Mouse (Mus musculus) midbrain, embryonic 15.5 days (tissue): ENCODE data around the gene Wdr19. TPM values are rescaled to one million over a fixed set of nuclear protein-coding genes. Genes with fewer than 3 reads are reported as not detected.

ENCODE experiments used
- polyA plus RNA-seq: library from polyadenylated mRNA; unstranded; fragments of >200 nt; fragmentation: Nextera tagmentation; extraction: Ambion mirVana; gene quantifications from 2 replicates; pipeline ENCODE4 v1.2.1, GENCODE M21; 2015

Gene Wdr19
- polyA plus RNA-seq, 1 experiment from 2014 or later = 12.7 TPM

Other genes with a start within 250 kb of the Wdr19 start
- 0.40 and 0.82 TPM in 2 replicates for gene Tlr6, start 239.6 kb upstream of the Wdr19 start, polyA plus RNA-seq
- 7.5 and 8.3 TPM in 2 replicates for gene Fam114a1, start 229.6 kb upstream of the Wdr19 start, polyA plus RNA-seq
- 0.11 and 0.22 TPM in 2 replicates for gene Tmem156, start 107.6 kb upstream of the Wdr19 start, polyA plus RNA-seq
- gene Klhl5, start 92.2 kb upstream of the Wdr19 start, polyA plus RNA-seq = 51.9 and 53.0 TPM in 2 replicates
- 25.9 and 27.1 TPM in 2 replicates for gene Rfc1, start 136.0 kb downstream of the Wdr19 start, polyA plus RNA-seq
- 0.13 TPM in 2 replicates for gene Klb, start 148.6 kb downstream of the Wdr19 start, polyA plus RNA-seq
- gene Rpl9, start 191.7 kb downstream of the Wdr19 start, polyA plus RNA-seq = 541 and 561 TPM in 2 replicates
- 62.5 and 67.8 TPM in 2 replicates for gene Lias, start 191.8 kb downstream of the Wdr19 start, polyA plus RNA-seq
- gene Ugdh, start 236.3 kb downstream of the Wdr19 start, polyA plus RNA-seq = 41.1 and 45.6 TPM in 2 replicates